Mouse (Mus musculus) embryonic fibroblast, embryonic 13.5 days (primary cell): ENCODE data around the gene Cd247.

Source experiments
- CTCF ChIP-seq: IDR thresholded peaks from 2 replicates; pipeline ENCODE4 v1.5.1; 2011; ENCODE audit warnings: mild to moderate bottlenecking, control low read depth, low read length, moderate library complexity, borderline replicate concordance; ENCODE audit not compliant: insufficient read depth
- POLR2A ChIP-seq: IDR thresholded peaks from 2 replicates; pipeline ENCODE4 v1.6.1; 2011; ENCODE audit warnings: low read depth, mild to moderate bottlenecking, control low read depth, low read length, moderate library complexity

- TF ChIP-seq CTCF (no peak), POLR2A (no peak)
Measured at GRCm38 (mm10) chr1:165817264-165817663, 28.8 kb downstream of the Cd247 start.
